Mouse (Mus musculus) brain, embryonic 18.5 days (tissue): ENCODE data around the gene Ica1l.
A peak's percentile ranks its signal among the peaks of the same experiment; 100 is the strongest.
"Not testable (repeated sequence)": the region's sequence is repeated elsewhere in the genome, so short reads cannot be mapped to it uniquely, and the experiment has no call there.

ENCODE experiments used
- DNase-seq: peaks from one replicate; pipeline ENCODE4 v3.0.0-alpha.2; 2012; ENCODE audit warnings: low read depth, low spot score

Ica1l gene

DNA sequence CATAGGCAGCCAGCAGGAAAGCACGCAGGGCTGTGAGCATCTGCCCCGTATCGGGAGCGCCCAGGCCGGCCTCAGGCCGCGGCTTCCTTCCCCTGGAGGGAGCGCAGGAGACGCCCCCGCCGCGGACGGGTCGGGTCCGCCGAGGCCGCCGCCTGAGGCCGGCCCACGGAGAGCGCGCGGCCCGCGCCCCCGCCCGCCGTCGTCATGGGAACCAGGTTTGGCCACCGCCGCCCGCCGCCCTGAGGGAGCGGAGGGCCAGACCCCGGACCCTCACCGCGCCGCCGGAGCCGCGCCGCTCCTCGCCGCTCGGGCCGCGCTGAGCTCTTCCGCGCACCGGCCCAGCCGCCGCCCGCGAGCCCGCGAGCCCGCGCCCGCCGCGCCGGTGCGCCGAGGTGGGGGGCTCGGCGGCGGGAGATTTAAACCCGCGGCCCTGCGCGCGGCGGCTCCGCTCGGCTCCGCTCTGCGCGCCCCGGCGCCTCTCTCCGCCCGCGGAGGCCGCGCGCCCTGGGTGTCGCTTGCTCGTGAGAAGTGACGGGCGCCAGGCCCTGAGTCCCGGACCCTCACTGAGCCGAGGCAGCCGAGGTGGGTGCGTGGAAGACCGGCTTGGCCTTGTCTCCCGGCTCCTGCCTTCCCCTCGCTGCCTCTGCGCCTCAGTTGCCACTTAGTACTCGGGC is at the start of gene Ica1l:
Gene Ica1l, minus strand, starts transcription at position 389 of the 674 bp plus-strand sequence.
- peak; percentile 8 for DNase-seq

DNA sequence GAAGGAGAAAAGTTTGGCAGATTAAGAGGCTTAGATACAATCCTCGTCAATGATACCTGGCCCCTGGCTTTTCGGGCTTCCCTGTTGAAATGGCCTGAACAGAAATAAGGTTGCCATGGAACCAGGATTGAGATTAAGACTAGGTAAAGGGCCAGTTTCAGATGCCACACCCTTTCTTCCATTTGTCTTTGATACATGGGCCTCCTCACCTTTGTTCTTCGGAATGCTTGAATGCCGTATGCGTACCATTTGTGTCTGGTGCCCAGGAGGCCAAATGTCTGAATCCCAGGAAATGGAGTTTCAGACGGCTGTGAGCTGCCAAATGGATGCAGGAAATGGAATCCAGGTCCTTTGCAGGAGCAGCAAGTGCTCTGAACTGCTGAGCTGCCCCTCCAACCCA is 33.4 kb upstream of the Ica1l start:
- DNase-seq, result no peak

DNA sequence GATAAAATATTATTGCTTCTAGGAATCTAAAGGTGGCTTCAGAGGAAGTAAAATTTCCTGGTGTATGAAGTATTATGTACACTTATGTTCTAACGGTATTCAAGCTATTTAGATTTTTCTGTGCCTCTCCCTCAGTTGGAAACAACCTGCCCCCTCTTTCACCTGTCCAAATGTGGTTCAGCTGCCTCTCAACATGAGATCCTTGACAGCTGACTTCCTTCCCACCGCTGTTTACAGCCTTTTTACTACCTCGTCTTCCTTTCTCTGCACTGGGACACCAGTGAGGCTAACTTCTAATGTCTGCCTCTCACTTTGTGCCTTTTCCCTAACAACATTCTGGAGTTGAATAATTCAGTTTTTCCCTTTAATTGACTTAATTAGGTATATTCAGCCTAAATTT is 32.6 kb upstream of the Ica1l start:
- no peak for DNase-seq

- no peak for DNase-seq
Measured at GRCm38 (mm10) chr1:60074935-60075334, 32.0 kb upstream of the Ica1l start.

DNA sequence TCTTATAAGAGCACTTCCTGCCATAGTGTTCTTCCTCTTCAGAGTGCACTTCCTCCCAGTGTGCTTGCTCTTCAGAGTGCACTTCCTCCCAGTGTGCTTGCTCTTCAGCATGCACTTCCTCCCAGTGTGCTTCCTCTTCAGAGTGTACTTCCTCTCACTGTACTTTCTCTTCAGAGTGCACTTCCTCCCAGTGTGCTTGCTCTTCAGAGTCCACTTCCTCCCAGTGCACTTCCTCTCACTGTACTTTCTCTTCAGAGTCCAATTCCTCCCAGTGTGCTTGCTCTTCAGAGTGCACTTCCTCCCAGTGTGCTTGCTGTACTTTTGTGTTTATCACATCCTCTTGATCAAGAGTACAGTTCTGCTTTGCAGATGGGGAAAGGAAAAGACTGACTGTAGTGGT is 27.7 kb upstream of the Ica1l start:
- not testable (repeated sequence) for DNase-seq

DNA sequence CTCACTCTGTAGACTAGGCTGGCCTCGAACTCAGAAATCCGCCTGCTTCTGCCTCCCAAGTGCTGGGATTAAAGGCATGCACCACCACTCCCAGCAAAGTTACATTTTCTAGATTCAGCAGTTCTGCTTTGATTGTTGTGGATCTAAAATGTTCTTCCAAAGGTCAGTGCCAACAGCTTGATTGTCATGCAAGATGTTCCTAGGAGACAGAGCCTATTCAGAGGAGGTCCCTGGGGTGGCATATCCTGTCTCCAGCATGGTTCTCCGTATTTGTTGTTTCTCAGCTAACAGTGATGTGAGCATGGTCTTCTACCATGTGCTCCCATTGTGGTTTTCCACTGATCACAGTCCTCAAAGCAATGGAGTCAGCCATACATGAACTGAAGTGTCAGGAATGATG is 13.3 kb upstream of the Ica1l start:
- DNase-seq, result no peak

DNA sequence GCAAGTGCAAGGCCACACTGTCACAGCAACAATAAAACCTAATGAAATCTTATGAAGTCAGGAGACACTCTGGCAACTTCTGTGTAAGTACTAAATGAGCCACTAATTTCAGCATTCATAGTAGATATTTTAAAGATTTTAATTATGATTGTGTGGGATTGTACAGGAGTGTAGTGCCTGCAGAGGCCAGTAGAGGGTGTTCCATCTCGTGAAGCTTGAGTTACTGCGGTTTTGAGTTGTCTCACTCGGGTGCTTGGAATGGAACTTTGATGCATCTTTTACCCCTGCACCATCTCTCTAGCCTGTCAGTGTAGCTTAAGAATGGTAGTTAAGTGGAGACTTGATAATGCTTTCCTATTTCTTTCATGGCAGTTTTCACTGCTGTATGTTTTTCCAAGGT is 11.7 kb upstream of the Ica1l start:
- DNase-seq, result no peak

GRCm38 (mm10) chr1:60047481-60047880 is 4.5 kb upstream of the Ica1l start:
- DNase-seq, result not testable (repeated sequence)

- no peak for DNase-seq
Measured at GRCm38 (mm10) chr1:60044595-60044994, 1.6 kb upstream of the Ica1l start.

DNA sequence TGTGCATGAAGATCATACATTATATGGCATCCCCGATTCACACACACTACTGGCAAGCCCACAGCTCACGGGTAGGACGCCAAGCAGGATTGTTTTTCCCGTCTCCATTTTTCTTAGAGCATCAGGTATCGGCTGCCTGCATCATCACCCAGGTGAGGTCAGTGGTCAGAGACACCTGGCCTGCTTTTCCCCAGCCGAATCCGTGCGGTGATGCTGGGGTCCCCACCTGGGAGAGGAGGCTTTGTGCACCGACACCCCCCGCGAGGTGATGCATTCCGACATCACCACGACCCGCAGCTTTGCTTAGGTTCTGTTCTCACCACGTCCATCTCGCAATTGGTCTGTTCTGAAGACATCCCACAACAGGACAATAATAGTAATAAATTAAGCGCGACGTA is 587 bp downstream of the Ica1l start:
- peak; percentile 16 for DNase-seq

GRCm38 (mm10) chr1:60035044-60035443 is 7.9 kb downstream of the Ica1l start:
- DNase-seq, result peak; percentile 37

DNA sequence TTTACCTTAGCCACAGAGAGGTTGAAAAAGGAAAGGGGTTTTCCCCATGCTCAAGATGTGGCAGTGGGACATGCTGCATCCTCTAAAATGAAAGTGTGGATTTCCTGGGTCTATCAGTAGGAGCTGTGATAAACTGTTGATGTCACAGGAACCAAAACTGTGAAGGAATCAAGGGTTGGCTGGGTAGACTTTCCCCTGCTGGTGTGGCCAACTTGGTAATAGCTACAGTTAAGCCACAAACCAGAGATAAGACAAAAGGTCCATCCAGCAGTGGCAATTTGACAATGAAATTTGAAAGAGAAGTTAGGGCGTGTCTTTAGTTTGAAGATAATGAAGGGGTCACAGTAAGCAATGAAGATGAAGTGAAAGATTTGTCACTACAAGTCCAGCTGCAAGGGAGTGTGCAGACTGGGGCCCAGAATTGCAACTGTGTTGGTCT is 25.9 kb downstream of the Ica1l start:
- no peak for DNase-seq

GRCm38 (mm10) chr1:60016136-60016611 is 26.8 kb downstream of the Ica1l start:
- DNase-seq, result no peak

DNA sequence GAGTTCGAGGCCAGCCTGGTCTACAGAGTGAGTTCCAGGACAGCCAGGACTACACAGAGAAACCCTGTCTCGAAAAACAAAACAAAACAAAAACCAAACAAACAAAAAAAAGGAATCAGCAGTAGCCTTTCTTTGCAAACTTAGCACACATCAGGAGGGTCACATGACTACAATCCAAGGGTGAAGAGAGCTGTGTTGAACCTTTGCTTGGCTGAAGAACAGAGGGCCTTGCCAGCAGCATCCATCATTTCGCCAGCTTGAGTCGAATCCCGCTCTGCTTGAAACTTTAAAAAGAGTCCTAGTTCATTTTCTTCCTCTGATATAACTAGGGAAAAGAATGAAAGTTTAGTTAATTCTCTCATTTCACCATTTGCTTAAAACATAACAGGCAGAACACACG is 27.5 kb downstream of the Ica1l start:
- DNase-seq, result no peak

GRCm38 (mm10) chr1:60013779-60014178 is 29.2 kb downstream of the Ica1l start:
- DNase-seq, result no peak

GRCm38 (mm10) chr1:60008743-60009142 is 34.2 kb downstream of the Ica1l start:
- DNase-seq, result no peak

- DNase-seq, result no peak
Measured at GRCm38 (mm10) chr1:60007337-60007736, 35.6 kb downstream of the Ica1l start.

- no peak for DNase-seq
Measured at GRCm38 (mm10) chr1:60000319-60000718, 42.7 kb downstream of the Ica1l start.

DNA sequence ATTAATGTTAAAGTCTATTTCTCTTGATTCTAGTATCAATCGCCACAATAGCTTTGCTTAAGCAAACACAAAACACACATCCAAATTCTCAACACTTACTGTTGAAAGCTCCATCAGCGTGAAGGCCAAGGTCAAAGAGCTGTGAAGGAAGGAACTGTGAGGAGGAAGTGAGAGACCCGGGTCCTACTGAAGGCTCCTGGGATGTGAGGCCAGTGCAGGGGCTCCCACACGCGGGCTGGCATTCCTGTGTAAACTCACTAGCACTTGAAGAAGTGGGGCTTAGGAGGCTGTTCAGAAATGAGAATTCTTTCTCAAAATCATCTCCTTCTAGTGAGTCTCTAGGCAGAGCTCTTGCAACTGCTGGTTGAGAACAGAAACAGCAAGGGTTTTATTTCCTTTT is 45.6 kb downstream of the Ica1l start:
- DNase-seq, result no peak

- DNase-seq, result no peak
Measured at GRCm38 (mm10) chr1:59995646-59996045, 47.3 kb downstream of the Ica1l start.

GRCm38 (mm10) chr1:59987399-59988040 is 55.5 kb downstream of the Ica1l start:
- DNase-seq, result no peak

DNA sequence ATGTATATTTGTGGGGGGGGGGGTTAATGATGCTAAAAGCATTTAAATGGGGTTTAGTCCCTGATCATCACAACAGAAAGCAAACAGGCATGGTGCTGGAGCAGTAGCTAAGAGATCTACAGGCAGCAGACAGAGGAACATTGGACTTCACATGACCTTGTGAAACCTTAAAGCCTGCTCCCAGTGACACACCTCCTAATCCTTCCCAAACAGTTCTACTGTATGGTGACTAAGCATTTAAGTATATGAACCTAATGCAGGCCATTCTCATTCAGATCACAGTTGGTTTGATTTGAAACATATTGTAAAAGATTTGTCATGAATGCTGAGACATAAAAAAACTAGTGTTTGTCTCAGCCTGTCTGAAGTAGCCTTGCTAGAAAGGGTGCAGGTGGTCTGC is 56.4 kb downstream of the Ica1l start:
- no peak for DNase-seq

GRCm38 (mm10) chr1:59967291-59967690 is 75.7 kb downstream of the Ica1l start:
- DNase-seq, result no peak
